Mouse (Mus musculus) megakaryocyte, adult 5-6 weeks (primary cell): ENCODE results near the gene Dgki. TPM values are rescaled to one million over a fixed set of nuclear protein-coding genes. Genes with fewer than 3 reads are reported as not detected.

ENCODE experiments used
- ATAC-seq: 2 replicates; pipeline ENCODE4 v1.8.0; 2016; ENCODE audit warnings: mild to moderate bottlenecking, inconsistent platforms; ENCODE audit not compliant: poor library complexity, severe bottlenecking
- total RNA-seq, 2 experiments: library from RNA; stranded (forward) in 1 of 2; stranded (reverse) in 1 of 2; fragments of 153-499, 151-499 nt in 1 of 2; fragments of 221-1000, 200-1000 nt in 1 of 2; gene quantifications; 2 replicates each; pipeline versions ENCODE4 v1.2.3 to v1.2.4; 2015 to 2017

Gene Dgki
- total RNA-seq, 2 experiments from 2014 or later: 0.11 TPM; not detected in 1

- no peak for ATAC-seq
Observed at GRCm38 (mm10) chr6:37242769-37243121, 57.2 kb downstream of the Dgki start.

DNA sequence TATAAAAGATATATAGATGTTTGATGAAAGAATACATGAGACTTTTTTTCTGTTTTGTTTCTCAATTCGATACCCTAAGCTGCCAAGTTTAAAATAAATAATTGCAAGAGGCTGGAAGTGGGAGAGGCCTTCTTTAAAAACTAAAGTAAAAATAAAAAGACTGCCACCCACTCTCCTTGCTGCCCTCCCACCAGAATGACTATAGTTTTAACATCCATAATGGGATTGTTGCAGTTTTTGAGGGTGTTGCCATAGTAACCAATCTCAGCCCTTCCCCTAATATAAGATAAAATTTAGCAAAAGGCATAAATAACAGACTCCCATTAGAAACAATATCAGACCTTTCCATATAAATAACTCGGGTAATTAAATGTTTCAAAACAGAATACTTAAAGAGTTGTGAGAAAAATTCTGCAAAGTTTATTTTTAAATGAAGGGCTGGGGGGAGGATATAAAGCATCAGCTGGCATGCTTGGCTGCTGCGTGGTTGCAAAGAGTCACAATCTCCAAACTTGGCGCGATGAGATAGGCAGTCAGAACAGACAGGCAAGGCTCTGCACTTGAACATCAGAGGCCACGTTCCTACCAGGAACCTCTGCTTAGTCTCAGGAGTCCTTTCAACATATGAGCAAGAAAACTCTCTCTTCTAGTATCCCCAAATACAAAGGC lies 57.8 kb downstream of the Dgki start:
- no peak for ATAC-seq

DNA sequence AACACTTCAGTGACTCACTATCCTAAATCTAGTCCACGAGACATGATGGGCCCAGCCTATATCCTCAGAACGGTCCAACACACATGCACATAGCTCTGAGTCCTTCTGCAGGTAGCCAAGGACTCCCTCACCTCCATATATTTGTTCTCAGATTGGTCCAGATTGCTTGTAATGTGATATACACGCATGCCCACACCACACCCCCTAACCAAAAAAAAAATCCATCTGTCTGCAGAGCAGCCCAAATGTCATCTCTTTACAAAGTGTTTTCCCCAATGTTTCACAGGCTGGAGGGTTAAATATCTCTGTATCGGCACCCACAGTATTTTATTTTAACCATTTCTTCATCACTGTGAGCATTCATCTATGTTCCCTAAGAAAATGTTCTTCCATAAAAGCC lies 58.5 kb downstream of the Dgki start:
- ATAC-seq: no peak

DNA sequence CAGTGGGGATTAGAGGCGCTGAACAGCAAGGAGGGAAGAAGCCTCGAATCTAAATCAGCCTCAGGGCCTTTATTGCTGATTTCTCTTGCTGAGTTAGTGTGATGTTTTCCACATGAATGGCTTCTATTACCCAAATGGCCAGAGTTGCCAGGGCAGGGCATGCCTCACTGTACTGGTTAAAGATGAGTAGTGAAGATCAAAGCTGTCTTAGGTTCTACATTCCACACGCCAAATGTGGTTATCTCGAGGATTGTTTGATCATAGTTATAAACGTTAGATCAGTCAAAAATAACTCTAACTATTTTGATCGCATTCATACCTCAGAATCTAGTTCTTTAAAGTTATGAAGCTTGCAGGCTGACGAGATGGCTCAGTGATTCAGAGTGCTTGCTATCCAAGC lies 59.8 kb downstream of the Dgki start:
- ATAC-seq: no peak

GRCm38 (mm10) chr6:37236893-37237292 lies 63.1 kb downstream of the Dgki start:
- no peak for ATAC-seq

GRCm38 (mm10) chr6:37231148-37231547 lies 68.8 kb downstream of the Dgki start:
- ATAC-seq: no peak

- peak; percentile 98 for ATAC-seq
Observed at GRCm38 (mm10) chr6:37222947-37223510, 77.0 kb downstream of the Dgki start.

GRCm38 (mm10) chr6:37222016-37222415 lies 78.0 kb downstream of the Dgki start:
- no peak for ATAC-seq

DNA sequence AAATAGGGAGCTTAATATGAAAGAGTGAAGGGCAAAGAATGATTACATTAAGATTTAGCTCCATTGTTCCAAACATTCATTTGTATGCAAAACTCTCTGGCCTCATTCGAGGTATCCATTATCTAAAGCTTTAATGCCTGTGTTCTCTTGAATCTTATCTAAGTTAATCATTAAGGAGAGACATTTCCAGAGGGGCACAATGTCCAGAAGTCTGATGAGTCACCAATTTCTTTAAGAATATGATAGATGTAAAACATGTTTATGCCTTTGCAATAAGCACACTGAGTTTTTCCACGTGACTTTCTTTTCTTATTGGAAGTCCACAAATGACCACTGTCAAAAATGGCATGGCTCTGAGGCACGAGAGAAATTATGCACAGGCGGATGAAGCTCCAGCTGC lies 80.9 kb downstream of the Dgki start:
- ATAC-seq: no peak

- no peak for ATAC-seq
Observed at GRCm38 (mm10) chr6:37216342-37216763, 83.6 kb downstream of the Dgki start.

DNA sequence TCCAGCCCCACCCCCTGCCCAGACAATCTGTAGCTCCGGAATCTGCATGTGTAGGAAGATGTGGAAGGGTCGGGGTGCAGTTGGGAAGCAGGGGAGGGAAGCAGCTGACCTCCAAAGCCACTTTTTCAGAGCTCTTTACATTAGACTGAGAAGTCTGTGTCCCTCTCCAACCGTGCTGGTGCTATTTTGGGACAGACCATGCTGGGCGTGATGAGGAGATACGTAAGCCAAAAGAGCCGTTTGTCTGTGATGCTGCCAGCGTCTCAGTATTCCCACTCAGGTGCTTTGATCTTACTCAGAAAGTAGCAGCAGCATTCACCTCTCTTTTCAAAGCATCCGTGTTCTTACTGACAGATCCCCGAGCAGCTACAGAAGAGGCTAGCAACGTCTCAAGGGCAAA lies 84.3 kb downstream of the Dgki start:
- no peak for ATAC-seq

DNA sequence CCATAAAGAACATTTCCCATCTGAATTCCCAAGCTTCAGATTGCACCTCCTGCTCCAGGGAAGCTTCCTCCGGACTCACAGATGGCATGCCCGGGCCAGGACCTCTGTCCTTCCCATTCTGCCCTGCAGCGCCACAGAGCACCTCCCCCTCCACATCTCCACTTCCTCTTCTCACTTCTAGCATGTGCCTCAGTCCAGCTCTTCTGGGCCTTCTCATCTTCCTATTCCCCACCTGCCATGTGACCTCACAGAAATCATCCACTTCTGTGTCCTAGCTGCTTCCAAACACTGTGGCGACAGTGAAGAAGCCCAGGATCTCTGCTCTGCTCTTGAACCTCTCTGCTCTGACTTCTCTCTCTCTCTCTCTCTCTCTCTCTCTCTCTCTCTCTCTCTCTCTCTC lies 87.1 kb downstream of the Dgki start:
- ATAC-seq: peak; percentile 98

- no peak for ATAC-seq
Observed at GRCm38 (mm10) chr6:37211545-37212247, 88.3 kb downstream of the Dgki start.

DNA sequence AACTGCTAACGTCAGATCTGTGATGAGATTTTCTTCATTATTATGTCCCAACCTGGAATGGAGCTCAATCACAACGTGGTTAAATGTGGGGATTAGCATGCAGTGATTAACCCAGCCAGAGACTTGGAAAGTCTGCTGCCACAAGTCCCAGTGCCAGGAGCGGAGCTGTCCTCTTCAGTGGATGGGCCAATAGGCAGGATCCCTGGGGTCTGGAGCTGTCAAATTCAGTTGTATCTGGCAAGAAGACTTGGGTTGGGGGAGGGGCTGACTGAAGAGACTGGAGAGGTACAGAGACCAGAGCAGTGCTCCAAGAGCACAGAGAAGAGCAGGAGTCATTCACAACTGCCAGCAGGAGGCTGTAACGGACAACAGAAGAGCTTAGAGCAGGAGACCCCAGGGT lies 97.1 kb downstream of the Dgki start:
- no peak for ATAC-seq

DNA sequence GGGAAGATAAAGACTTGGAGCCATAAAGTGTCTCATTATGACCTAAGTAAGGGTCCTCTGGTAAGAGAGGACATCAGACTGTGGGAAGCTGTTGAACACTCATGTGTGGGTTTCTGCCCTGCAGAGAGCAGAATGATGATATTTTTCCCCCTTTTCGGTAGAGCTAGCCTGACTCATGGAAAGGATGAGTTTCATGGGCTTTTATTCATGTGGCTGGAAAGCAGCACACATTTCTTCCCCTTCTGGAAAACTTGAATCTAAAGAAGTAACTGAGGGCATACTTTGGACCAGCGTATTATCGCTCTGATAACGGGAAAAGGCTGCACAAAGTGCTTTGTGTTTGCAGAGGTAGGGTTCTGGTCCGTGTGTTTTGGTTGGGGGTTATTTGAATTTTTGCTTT lies 99.1 kb downstream of the Dgki start:
- no peak for ATAC-seq

DNA sequence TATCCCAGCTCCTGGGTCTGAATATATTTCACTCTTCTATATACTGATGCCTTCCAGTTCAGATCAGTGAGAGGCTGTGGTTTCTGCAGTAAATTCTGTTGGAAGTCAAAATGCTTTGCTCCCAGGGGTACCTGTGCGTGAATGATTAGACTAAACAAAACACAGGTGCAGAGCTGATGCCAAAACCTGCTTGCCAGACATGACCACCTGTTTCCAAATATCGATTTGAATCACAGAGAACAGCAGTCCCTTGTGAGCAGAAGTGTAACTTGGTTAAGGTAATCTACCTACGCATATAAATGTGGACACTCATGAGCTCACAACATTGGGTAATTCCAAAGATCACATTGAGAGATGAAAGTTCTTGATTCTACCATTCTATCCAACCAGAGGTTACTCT lies 100.5 kb downstream of the Dgki start:
- ATAC-seq: no peak

DNA sequence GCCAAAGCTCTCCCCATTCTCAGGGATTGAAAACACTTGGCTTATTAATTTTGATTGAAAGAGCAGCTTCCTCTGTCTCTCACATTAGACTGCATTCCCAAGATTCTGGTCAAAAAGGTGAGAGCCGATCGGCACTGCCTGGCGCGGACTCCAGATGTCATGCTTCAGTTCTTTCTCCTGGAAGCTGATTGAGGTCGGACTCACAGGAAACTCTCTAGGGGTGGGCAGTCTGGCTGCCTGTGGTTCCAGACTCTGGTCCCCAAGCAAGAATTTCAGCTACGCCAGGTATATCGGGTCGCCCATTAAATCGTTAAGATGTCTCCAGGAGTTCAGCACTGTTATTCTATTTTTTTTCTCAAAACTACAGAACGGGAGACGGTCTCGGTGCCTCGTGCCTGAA lies 102.2 kb downstream of the Dgki start:
- ATAC-seq: no peak

GRCm38 (mm10) chr6:37196870-37197269 lies 103.1 kb downstream of the Dgki start:
- no peak for ATAC-seq

- ATAC-seq: no peak
Observed at GRCm38 (mm10) chr6:37195766-37196165, 104.2 kb downstream of the Dgki start.

GRCm38 (mm10) chr6:37181961-37182360 lies 118.0 kb downstream of the Dgki start:
- ATAC-seq: no peak

DNA sequence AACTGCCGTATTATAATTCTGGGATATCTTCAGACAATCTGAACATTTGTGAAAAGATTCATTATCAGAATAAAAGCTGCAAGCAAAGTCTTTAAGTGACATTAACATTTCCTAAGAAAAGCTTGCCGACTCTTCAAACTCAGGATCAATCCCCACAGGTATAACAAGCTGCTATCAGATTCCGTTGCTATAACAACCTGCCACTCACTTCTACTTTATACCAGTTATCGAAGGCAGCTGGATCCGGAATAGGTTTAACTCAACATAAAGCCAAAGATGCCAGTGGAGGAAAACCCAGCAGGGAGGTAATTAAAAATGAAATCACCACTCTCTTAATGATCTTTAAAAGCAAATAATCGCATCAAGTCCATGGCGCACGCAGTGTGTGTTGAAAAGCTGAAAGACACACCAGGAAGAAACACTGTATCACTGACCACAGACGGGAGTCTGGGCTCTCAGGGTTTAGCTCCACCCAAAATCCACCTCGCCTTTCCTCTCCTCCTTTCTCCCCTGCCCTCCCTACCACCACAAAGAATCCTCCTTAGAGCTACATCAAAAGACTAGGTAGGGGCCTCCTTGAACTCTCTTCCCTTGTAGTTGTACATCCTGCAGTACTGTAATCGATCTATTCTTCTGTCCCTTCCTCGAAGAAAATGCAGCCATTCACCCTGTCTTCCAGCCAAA lies 128.7 kb downstream of the Dgki start:
- no peak for ATAC-seq

DNA sequence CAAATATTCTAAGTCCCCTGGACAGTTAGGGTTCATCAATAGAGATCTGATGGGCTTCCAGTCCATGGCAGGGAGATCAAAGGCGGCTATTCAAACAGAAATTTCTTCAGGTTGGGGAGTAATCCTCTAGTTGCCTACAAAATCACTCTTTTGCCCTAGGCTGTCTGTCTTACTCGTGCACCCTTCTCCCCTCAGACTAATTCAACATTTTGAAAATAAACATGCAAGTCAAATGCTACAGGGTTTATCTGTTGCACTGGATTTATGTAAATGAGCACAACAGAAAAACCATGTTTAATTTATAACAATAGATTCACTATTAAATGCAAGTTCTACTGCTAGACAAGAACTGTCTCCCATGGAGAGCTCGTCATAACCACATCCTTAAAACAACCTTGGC lies 141.1 kb downstream of the Dgki start:
- no peak for ATAC-seq
